Mouse (Mus musculus) liver, adult 2 months (tissue): ENCODE measurements around the gene Scaf1.

Experiments
- CTCF ChIP-seq: fragments of 200-500 bp; IDR thresholded peaks from 2 replicates; pipeline ENCODE4 v1.5.1; 2011; ENCODE audit warnings: low read depth, low read length, control low read depth
- POLR2A ChIP-seq: fragments of 200-500 bp; IDR thresholded peaks from 2 replicates; pipeline ENCODE4 v1.6.1; 2011; ENCODE audit warnings: low read length, control low read depth; ENCODE audit not compliant: insufficient read depth; ENCODE audit errors: extremely low read depth

DNA sequence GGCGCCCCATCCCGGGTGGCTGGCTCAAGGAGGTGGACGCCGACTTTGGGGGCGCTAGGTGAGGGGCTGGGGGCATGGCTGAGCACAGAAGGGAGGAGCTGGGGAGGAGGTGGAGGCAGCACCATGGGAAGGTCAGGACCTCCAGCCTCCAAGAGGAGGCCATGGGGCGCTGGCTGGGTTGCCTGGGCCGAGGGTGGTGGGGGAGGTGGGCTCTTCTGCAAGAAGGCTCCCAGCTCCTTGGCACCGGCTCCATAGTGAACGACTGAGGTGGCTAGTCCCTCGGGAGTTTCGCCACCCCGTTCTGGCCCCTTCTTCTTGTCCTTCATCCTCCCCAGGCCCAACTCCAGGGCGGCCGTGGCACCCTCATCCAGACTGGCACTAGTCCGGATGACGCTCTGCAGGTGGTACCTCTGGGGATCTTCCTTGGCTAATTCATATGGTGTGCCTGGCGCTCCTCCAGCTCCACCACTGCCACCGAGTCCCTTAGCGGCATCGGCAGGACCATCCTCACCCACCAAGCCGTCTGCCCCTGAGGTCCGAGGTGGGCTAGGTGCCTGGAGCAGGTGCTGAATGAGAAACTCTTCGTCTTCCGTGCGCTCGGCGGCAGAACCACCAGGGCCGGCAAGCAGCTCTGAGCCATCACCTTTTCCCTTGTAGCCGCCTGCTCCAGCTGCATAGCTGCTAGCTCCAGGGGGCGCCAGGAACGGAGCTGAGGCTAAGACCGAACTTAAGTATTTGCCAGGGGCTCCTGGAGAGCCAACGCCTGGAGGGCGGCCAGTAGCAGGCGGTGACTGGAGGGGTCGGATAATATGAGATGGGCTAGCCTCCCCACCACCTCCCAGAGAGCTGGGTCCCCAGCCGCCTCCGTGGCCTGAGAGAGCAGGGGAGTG is 32.1 kb upstream of the Scaf1 start:
- TF ChIP-seq CTCF (no peak), POLR2A (no peak)
